Mouse (Mus musculus) cortical plate, adult 2 months (tissue): ENCODE results near the gene Itgb3bp. TPM values are rescaled to one million over a fixed set of nuclear protein-coding genes. Genes with fewer than 3 reads are reported as not detected.

ENCODE experiments used
- H3K27ac ChIP-seq: fragments of 200-500 bp; 2 replicates; pipeline ENCODE4 v1.5.1; 2012; ENCODE audit warnings: low read length, control low read depth, inconsistent platforms; ENCODE audit not compliant: insufficient read depth
- H3K4me1 ChIP-seq: fragments of 200-500 bp; 2 replicates; pipeline ENCODE4 v1.6.1; 2011; ENCODE audit warnings: low read length; ENCODE audit not compliant: control insufficient read depth, insufficient read depth
- H3K4me3 ChIP-seq: fragments of 200-500 bp; 2 replicates; pipeline ENCODE4 v1.5.1; 2011; ENCODE audit warnings: mild to moderate bottlenecking, low read length, control low read depth; ENCODE audit not compliant: insufficient read depth
- CTCF ChIP-seq: fragments of 200-500 bp; IDR thresholded peaks from 2 replicates; pipeline ENCODE4 v1.5.1; 2011; ENCODE audit warnings: mild to moderate bottlenecking, control low read depth, low read length; ENCODE audit not compliant: insufficient read depth; ENCODE audit errors: extremely low read depth
- POLR2A ChIP-seq: fragments of 200-500 bp; IDR thresholded peaks from 2 replicates; pipeline ENCODE4 v1.6.1; 2011; ENCODE audit warnings: mild to moderate bottlenecking, low read length, control low read depth; ENCODE audit not compliant: insufficient read depth; ENCODE audit errors: extremely low read depth
- polyA plus RNA-seq: library from polyadenylated mRNA; depleted of rRNA; stranded (reverse); fragments of >200 nt; gene quantifications from 2 replicates; pipeline ENCODE4 v1.2.3, GENCODE M21; 2012

The Itgb3bp gene
- polyA plus RNA-seq, 1 experiment: 4.8 TPM

DNA sequence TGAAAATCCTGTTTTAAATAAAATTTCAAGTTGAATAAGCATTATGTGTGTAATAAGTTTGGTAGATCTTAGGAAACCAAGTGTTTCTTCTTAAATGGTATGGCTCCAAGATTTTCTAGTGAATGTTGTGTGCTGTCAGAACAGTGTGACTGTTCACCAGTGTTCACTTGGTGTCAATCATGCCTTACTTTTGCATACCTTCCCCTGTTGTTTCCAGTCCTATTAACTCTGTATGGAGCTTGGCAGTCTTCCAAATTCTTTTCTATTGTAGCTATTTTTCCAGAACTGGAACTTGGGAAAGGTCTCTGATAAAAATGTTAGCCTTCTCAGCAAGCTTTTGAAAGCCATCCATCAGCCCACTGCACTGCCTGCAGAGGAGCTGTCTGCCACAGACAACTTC, 47.2 kb downstream of the Itgb3bp start:
- no peaks in the 10 kb centered on the region for H3K4me1 ChIP-seq
- no peak overlapping the region for H3K27ac ChIP-seq
- H3K4me3 ChIP-seq: no peak overlapping the region
- no peak for TF ChIP-seq POLR2A
- TF ChIP-seq CTCF: no peak

DNA sequence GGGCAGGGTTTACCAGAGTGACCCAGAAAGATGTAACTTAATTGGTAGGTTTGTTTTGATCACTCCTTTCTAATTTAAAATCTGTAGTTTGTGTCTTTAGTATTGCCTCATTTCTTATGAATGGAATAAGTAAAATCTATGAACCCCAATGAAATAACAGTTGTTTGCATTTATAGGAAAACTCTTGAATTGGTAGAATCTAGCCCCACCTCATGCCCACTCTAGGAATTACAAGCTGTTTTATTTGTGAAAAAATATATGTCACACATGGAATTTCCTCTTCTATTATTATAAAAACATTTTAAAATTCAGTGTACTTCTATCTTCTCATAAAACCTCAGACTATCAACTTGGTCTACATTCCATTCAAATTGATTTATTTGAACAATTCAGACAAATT, 47.7 kb downstream of the Itgb3bp start:
- Histone ChIP-seq H3K4me1 (no peaks in the 10 kb centered on the region), H3K4me3 (no peak overlapping the region), H3K27ac (no peak overlapping the region)
- TF ChIP-seq POLR2A (no peak), CTCF (no peak)

DNA sequence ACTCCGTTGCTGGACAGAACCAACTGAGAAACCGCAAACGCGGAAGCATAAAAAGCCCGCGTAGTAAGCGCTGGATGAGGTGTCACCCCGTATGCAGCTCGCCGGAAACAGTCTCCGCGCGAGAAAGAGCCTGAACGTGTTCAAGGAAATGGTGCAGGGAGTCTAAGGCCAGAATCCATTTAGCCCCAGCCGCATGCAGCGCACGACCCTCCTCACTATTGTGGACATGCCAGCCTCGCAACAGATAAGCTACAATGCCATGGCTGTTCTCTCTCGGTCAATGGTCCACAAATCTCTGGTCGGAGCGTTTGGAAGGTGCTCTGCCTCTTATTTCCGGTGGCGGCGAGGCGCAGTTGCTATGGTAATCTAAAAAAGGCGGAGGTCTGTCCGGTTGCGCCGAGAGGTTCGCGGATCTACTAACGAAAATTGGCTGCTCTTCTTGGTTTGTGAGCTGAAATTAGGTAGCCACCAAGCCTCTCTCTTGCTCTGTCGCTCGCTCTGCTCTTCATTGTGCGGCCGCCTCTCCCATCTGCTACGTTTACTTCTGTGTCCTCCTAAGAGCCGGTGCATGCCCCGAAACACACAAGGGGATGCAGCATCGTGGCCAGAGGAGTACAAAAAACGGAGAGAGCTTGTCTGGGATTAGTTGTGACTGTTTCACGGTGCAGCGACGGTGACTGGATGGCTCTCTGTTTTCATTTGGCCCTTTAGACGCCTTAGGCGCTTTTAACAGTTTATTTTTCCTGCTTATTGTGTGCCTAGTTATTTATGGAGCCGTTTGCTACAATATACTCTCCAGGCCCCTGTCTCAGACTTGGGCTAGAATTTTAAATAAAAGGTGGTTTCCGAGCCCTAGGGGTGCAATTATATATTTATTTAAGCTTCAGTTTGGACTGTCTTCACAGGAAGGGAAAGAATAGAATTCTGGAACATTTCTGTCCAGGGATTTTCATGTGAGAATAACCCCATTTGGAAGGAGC, 100.2 kb downstream of the Itgb3bp start, which contains the start of gene Efcab7:
TSS of gene Efcab7 (plus strand) at position 105 of the 980 bp plus-strand sequence.
- Histone ChIP-seq H3K4me3 (peak within 1 kb of the TSS; percentile 77), H3K4me1 (no peaks in the 10 kb centered on the region), H3K27ac (peak within 1 kb of the TSS; percentile 79)
- TF ChIP-seq CTCF: no peak
- peak; percentile 31 for TF ChIP-seq POLR2A

DNA sequence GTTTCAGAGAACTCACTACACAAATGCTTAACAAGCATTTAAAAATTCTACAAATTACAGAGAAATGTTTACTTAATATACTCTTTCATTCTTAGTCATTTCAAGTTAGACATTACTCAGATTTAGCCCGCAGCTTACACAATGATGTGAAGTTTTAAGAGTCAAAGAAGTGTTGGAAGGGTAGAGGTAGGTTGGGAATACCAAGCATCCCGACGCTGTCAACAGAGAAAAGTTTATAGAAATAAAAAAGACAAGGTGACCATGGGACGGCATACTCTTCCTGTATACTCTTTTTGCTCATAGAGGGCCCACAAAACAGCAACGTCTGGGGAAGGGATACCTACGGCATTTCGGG, 100.9 kb downstream of the Itgb3bp start:
- H3K4me1 ChIP-seq: no peaks in the 10 kb centered on the region
- H3K4me3 ChIP-seq: peak overlapping the region; percentile 77
- H3K27ac ChIP-seq: no peak overlapping the region
- TF ChIP-seq POLR2A (no peak), CTCF (no peak)

DNA sequence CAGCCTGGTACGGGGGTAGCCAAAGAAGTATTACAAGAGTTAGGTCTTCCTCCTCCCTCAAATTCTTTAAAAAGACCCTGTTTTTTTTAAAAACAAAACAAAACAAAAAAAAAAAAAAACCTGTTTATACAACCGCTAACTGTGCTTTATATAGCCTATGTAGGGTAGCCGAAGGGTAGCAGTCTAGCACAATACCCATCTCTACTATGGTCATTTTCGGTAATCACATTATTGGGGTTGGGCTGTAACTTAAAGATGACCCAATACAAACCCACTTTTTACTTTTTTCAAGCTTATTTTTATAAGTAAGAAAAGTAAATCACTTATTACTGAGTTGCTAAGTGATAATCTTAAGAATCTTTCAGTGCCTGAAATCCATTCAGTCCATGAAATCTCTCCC, 101.3 kb downstream of the Itgb3bp start:
- H3K4me3 ChIP-seq: no peak overlapping the region; the same call in 1 of the 2 replicates
- H3K27ac ChIP-seq: no peak overlapping the region
- TF ChIP-seq POLR2A (no peak), CTCF (no peak)
- H3K4me1 ChIP-seq: no peaks in the 10 kb centered on the region

DNA sequence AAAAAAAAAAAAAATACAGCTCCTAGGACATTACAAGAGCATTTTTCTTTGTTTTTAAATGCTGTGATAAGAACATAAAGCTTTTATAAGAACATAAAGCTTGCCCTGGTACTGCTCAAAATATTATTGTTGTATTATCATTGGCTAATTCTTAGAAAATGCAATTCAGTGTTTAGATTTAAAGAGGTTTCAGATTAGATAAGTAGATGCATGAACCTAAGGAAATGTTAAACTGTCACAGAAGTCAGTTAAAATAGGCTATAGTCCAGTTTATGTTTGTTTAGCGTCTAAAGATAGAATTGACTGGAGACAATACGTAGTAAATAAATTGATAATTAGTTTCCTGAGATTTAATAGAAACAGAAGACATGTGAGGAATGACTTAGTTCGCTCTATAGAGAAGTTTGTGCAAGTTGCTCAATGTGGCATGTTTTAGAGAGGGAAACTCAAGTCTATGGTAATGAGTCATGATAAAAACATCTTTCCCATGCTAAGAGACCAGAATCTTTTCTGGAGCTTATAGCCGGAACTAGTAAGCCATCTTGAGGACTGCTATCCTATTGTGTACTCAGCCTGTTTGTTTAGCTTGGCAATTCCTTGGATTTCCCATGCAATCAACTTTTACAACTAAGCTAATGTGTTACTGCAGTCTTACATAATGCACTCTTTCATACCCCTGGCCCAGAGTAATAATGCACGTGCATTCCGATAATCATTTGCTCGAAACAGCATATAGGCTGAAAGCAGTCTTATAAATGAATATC, 112.7 kb downstream of the Itgb3bp start:
- TF ChIP-seq POLR2A (no peak), CTCF (no peak)
- H3K4me1 ChIP-seq: no peaks in the 10 kb centered on the region
- H3K27ac ChIP-seq: no peak overlapping the region
- no peak overlapping the region for H3K4me3 ChIP-seq

DNA sequence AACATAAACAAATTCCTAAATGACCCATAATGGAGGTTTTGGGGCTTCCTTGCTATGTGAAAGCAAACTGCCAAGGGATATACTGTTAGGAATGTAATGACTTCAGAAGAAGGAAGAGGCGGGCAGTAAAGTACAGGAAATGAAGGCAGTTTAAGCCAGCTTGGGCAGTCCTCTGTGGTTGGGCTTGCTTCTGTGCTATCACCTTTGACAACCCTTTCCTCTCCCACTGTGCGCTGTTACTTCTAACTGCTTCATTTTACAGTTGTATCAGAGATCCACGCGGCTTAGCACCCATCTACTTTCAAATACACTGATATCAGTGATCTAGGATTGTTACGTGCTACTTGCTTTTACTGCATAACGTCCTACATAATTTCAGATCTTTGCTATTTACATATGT, 137.2 kb downstream of the Itgb3bp start:
- Histone ChIP-seq H3K4me3 (no peak overlapping the region), H3K27ac (no peak overlapping the region), H3K4me1 (no peaks in the 10 kb centered on the region)
- TF ChIP-seq CTCF: no peak
- no peak for TF ChIP-seq POLR2A

DNA sequence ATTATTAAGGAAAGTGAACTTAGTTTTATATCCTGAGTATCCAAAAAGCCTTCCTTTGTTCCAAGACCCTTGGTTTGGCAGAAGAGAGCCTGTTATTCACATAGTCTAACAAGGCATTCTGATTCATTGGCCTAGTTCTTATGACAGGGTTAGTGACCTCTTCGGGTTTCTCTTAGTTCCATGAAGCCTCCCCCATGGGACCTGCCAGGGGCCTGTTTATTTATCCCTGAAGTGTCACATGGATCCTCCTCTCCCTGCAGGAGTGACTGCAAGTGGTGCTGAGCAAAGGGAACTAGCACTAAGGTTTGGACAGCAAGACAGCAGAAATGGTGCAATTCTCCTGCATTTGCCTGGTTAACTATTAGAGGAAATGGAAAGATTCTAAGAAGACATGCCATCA, 156.6 kb downstream of the Itgb3bp start:
- Histone ChIP-seq H3K27ac (no peak overlapping the region), H3K4me3 (no peak overlapping the region), H3K4me1 (no peaks in the 10 kb centered on the region)
- TF ChIP-seq POLR2A: no peak
- TF ChIP-seq CTCF: no peak

DNA sequence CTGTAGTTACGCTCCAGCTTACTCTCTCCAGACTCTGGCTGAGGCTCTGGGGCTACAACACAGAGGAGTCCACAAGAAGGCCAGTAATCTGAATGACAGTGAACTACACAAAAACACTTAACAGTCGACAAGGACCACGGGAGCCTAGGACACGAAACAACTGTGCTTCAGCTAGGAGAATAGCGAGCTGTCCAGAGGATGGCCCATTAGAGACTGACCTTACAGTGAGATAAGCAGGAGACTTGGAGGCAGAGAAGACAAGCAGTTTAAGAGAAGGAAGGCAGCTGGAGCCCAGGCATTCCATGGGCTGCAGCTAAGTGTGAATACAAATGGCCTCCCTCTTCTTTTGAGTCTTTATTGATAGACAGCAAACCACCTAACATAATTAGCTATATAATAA, 159.1 kb downstream of the Itgb3bp start:
- H3K27ac ChIP-seq: no peak overlapping the region
- H3K4me3 ChIP-seq: no peak overlapping the region
- TF ChIP-seq CTCF (no peak), POLR2A (no peak)
- no peaks in the 10 kb centered on the region for H3K4me1 ChIP-seq

DNA sequence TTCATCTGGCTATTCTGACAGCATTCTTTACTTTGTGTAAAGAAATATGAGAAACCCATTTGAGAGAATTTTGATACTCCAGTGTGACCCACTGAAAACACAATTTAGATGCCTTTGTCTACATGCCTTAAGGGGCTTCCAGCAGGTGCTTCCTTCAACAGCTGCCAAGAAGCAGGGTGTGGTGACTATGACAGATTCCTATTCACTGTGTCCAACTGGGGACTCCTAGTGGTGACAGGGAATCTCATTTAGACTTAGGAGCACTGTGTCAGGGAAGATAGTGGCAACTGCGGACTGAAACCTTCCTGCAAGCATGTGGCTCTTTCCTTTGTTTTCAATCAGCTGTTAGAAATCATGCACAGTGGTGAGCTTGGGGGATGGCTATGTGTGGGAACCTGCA, 162.9 kb downstream of the Itgb3bp start:
- no peak overlapping the region for H3K4me3 ChIP-seq
- no peak for TF ChIP-seq POLR2A
- TF ChIP-seq CTCF: peak; percentile 44
- no peak overlapping the region for H3K27ac ChIP-seq
- no peaks in the 10 kb centered on the region for H3K4me1 ChIP-seq
